Mouse (Mus musculus) urinary bladder, adult 2 months (tissue): ENCODE results near the gene Glra1. TPM values are rescaled to one million over a fixed set of nuclear protein-coding genes. Genes with fewer than 3 reads are reported as not detected.
"Not testable (repeated sequence)": the region's sequence is repeated elsewhere in the genome, so short reads cannot be mapped to it uniquely, and the experiment has no call there.

ENCODE experiments used
- DNase-seq: peaks from one replicate; pipeline ENCODE4 v3.0.0; 2022; ENCODE audit warnings: low spot score
- polyA plus RNA-seq: library from polyadenylated mRNA; depleted of rRNA; stranded (reverse); fragments of >200 nt; gene quantifications from 2 replicates; pipeline ENCODE4 v1.2.3, GENCODE M21; 2012; rRNA removed

Gene Glra1
- polyA plus RNA-seq: not detected in 2 replicates

DNA sequence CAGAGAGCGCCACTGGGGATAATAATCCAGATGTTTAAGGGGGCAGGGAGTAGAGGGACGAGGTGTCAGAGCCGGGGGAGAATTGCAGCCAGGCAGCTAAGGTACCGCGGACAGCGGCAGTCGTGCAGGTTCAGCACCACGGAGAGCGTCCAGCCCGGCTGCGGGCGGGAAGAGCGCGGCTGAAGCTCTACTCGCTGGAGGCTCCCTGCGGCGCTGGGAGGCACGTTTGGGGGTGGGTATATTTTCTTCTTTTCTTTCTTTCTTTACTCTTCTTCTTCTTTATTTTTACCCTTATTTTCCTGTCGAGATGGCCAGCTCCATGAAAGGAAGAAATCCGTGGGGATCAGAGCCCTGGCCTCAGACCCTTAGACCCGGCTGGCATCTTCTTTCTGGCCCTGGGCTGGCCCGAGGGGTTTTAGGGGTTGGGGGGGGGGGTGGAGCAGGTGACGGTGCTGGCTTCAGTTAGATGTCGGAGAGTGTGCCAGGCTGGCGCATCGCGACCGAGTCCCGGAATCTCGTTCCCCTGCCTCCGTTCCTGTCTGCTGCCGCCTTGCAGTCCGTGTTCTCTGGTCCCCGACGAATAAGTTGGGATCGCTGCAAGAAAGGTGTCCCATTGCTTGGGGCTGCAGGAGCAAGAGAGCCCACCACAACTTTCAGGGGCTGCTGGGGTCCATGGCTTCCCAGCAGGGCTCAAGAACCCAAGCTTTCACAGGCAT, at the start of gene Glra1:
Glra1 (minus strand) TSS at position 391 of the 716 bp plus-strand sequence.
- peak; percentile 59 for DNase-seq

DNA sequence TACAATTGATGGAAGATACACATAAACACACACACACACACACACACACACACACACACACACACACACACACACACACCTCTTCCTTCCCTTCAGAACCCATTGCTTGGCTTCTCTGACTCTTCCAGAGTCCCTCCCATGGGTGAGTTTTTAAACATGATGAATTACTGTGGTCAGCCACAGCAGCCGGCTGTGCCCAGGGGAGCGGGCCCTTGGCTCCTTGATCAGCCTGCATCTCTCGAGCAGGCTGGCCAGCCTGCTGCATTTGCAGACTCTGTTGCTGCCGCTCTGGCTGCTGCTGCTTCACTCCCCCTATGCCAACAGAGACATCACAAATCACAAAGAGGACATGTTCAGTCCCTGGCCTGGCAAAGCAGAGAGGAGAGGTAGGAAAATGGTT, 29.0 kb upstream of the Glra1 start:
- DNase-seq: no peak

DNA sequence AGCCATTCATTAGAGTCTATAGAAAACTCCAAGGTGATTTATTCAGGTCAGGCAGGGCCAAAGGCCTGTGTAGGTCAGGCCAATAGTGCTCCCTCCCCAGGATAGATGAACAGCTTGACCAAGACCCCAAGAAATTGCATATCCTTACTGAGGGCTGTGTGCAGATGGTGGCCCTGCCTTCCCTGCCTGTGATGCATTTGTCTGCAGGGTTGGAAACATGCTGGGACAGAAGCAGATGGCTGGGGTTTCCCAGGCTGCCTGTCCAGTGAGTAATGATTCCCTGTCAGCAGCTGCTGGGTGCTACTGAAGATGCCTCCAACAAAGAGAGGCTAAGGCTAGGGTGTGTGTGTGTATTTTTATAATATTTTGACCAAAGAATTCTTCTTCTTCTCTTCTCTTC, 25.9 kb upstream of the Glra1 start:
- DNase-seq: no peak

- DNase-seq: not testable (repeated sequence)
Measured at GRCm38 (mm10) chr11:55614631-55615030, 6.6 kb upstream of the Glra1 start.

- no peak for DNase-seq
Measured at GRCm38 (mm10) chr11:55608524-55608920, 524 bp upstream of the Glra1 start.

- DNase-seq: no peak
Measured at GRCm38 (mm10) chr11:55607066-55607807, 761 bp downstream of the Glra1 start.

DNA sequence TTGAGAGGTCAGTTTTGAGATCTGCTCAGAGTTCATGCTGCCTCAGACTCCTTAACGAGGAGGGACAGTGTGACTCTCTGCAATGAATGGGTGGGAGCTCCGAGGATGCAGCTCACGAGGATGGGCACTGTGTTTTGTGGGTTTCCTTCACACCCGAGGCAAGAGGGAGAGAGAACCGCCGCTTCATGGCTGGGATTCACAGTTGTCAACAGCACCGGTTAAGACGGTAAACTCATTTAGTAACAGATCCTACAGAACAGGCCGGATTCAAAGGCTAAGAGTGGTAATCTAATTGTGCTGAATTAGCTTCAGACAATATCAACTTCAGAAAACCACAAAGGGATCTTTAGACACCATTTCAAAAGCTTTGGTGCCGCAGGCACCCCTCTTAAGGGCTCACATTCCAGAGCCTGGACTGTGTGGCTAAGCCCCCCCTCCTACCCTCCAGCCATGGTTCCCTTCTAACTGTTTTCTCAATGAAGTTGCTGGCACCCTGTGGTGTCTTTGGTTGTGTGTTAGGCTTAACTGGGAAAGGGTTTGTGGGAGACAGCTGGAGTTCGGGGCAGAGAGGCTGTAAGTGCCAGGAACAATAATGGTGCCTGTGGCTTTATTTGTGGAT, 6.4 kb downstream of the Glra1 start:
- DNase-seq: no peak

GRCm38 (mm10) chr11:55595726-55596125, 12.3 kb downstream of the Glra1 start:
- DNase-seq: no peak

- DNase-seq: no peak
Measured at GRCm38 (mm10) chr11:55594411-55594810, 13.6 kb downstream of the Glra1 start.

DNA sequence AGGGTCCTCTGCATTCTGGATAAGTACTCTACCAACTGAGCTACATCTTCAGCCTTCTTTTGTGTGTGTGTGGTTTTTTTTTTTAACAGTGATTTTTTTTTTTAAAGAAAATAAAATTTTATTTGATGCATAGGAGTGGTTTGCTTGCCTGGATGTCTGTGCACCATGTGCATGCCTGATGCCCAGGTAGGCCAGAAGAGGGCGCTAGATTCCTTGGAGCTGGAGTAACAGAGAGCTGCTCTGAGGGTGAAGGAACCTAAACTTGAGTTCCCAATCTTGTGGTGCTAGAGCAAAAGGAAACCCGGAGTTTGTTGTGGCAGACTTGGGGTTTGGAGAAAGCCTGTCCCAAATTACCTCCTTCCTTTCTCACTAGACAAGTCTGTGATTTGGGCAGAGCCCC, 16.8 kb downstream of the Glra1 start:
- no peak for DNase-seq

- no peak for DNase-seq
Measured at GRCm38 (mm10) chr11:55589376-55590167, 18.4 kb downstream of the Glra1 start.

DNA sequence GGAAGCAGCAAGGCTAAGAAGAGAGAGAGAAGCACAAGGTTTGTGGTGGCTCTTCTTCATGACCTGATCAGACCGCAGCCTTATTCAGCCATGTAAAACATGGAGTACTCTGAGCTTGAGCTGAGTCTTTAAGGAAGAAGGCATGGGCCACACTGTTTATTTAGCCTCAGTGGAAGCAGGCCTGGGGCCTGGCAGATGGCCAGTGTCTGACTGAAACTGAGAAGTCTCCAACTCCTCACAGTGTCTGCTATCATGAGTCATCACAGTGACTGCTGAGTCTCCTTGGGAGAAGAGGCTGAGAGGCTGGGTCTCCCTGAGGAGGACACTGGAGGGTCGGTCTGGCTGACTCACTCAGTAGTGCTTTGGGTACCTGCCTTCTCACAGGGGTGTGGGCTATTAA, 33.6 kb downstream of the Glra1 start:
- DNase-seq: no peak

DNA sequence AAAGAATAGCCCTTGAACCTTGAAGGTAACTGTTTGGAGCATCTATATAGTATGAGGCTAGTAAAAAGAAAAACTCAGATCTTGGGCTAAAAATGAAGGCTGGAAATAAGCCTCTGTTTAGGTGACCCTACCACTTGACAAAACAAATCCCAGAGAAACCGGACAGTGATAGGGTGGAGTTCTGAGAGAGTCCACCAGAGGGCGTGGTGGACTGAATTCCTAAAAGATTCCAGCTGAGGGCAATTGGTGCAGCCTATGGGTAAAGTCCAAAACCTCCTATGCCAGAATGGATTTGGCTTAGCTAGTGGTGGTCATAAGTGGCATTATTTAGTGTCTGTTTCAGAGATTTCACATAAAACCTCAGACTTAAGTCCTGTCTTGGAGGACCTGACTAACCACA, 36.9 kb downstream of the Glra1 start:
- no peak for DNase-seq

- DNase-seq: no peak
Measured at GRCm38 (mm10) chr11:55566309-55567099, 41.5 kb downstream of the Glra1 start.

DNA sequence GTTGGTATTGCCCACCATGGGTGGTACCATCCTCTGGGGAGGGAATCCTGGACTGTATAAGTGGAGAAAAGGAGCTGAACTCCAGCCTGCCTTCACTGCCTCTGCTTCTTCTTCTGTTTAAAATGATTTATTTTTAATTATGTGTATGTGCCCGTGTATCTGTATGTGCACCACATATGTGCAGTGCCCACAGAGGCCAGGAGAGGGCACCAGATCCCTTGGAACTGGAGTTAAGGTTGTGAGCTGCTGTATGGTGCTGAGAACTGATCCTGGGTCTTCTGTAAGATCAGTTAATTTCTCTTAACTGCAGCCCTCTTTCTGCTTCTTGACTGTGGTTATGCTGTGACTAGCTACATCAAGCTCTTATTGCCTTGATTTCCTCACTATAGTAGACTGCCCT, 62.3 kb downstream of the Glra1 start:
- no peak for DNase-seq

DNA sequence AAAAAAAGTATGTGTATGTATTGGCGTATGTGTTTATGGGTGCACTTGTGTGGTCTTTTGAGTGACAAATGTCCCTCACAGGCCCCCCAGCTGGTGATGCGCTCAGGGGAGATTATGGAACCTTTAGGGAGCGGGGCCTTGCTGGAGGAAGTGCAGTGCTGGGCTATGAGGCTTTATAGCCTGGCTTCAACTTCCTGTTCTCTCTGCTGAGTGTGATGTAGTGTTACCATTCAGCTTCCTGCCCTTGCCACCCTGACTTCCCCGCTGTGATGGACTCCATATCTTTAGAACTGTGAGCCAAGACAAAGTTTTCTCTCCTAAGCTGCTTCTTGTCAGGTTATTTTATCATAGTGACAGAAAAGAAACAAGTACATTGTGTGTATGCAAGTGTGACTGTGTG, 65.3 kb downstream of the Glra1 start:
- DNase-seq: no peak

DNA sequence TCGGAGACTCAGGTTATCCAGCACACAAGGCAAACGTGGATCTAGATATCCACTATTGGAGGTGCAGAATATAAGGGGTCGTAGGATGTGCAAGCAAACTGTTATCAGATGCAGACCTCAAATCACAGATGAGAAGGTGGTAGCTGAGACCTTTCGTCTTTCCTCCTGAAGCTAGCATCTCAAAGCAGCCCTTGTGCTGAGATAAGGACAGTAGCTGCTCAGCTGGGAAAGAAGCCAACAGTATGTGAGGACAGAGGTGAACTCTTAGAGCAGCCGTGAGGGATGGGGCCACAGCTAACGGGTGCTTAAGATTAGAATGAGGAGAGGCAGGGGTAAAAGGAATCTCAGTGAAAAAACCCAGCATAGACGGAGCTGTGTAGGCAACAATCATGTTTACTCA, 65.9 kb downstream of the Glra1 start:
- DNase-seq: no peak

- DNase-seq: no peak
Measured at GRCm38 (mm10) chr11:55534766-55535165, 73.2 kb downstream of the Glra1 start.

DNA sequence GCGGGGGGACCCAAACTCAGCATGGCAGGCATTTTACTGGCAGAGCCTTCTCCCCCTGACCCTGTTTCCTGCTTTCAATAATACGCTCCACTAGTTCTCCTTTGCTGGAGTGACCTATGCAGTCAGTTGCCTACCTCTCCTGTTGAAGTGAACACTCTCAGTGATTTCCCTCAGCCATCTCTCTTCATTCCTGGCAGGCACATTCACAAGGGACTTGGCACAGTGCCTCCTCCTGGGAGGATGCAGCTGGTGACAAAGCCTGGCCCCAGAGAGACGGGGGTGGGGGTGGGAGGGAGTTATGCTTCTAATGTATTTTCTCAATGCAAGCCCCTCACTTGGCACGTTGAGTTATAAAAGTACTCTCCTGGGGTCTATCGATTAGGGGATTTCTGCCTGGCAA, 74.6 kb downstream of the Glra1 start:
- no peak for DNase-seq

DNA sequence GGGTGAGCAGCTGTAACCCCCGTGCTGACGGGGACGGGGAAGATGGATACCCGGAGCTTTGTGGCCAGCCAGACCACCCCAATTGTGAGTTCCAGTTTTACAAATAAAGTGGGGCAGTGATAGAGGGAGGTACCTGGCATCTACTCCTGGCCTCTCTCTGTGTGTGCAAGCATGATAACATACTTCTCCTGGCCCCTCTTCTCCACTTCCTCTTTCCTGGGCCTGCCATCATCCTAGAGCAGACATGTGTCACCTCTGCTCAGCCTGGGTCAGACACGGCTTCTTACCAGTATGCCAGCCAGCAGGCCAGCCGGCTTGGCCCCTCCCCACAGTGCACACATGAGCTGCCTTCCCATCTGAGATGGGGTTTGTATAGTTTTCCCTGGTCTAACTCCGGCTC, 77.3 kb downstream of the Glra1 start:
- no peak for DNase-seq
